Mouse (Mus musculus) fibroblast of lung, adult 2 months (primary cell): ENCODE results near the gene Tex13c1.

Source experiments
- DNase-seq: peaks from one replicate; pipeline ENCODE4 v3.0.0-alpha.2; 2011; ENCODE audit warnings: low read depth

Gene Tex13c1

DNA sequence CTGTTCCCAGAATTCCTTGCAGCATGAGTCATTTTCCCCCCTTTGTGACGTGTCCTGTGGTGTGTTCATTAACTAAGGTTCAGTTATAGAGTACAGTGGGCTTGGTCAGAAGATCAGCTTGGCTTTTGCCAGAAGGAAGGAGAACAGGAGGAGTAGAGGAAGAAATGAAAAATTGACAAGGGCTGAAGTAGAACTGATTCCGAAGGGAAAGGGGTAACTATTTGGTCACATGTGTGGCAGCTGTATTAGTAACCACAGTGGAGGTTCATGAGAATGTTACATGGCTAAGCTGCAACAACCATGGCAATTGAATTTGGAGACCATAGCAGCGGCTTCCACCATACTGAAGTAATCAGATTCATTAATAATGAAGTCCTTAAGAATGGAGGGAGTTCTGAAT lies at the start of gene Tex13c1:
Gene Tex13c1, plus strand, starts transcription at position 301 of the 400 bp plus-strand sequence.
- DNase-seq, result no peak
